13 mouse cellular contexts compared by ENCODE assay signal in the genomic region with DNA sequence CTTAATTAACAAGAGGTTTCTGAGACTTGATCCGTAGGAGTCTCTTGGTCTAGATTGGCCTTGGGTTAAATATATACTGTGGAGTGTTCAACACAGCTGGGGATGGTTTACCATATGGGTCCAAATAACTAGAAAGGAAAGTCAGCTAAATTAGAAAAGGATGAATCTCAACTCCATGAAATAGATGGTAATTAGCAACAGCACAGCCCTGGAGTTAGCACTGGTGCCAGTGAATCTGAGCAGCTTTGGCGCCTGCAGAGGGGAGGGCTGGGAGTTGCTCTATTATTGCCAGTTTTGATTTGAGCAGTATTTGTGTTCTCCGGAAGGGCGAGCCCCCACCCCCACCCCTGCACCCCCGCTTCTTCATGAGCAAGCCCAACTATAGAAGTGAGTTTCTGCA. TPM values are rescaled to one million over a fixed set of nuclear protein-coding genes. Genes with fewer than 3 reads are reported as not detected.
DNase-seq lines count a peak whose midpoint lies in the region; ATAC-seq and TF ChIP-seq lines count a peak whose summit lies in the region.
"Had no signal": no experiment of that assay in that cellular context is flagged by ENCODE, and none has a peak within 500 bp of the region (broad histone marks: within the 10 kb centered on the region; RNA-seq: fewer than 3 reads in every experiment).

No protein-coding gene starts in this region.

- peak overlapping the region; percentile 44; the same call in 1 of the 2 replicates for H3K27ac ChIP-seq in forebrain, embryonic 10.5 days
- H3K27ac ChIP-seq in forebrain, embryonic 11.5 days (ENCODE audit: low read depth, low read length), result no peak overlapping the region
- H3K27ac ChIP-seq in kidney, embryonic 14.5 days (ENCODE audit: low read depth, low read length), result peak overlapping the region; percentile 87
- H3K27ac ChIP-seq in embryonic facial prominence, embryonic 12.5 days, result peak overlapping the region; percentile 88
- H3K27ac ChIP-seq in limb, embryonic 14.5 days (replicated peaks; ENCODE audit: low read depth, low read length), result peak overlapping the region; percentile 74
- H3K27ac ChIP-seq: liver, embryonic 12.5 days had no signal

- WGBS in forebrain, embryonic 10.5 days, result 63% methylated on average over 5 of the region's 5 CpGs
- 57% methylated on average over 5 of the region's 5 CpGs for WGBS in forebrain, embryonic 11.5 days
- 40% methylated on average over 5 of the region's 5 CpGs for WGBS in kidney, embryonic 14.5 days
- WGBS in embryonic facial prominence, embryonic 12.5 days, result 17% methylated on average over 5 of the region's 5 CpGs
- 21% methylated on average over 5 of the region's 5 CpGs for WGBS in limb, embryonic 14.5 days

- no peak for TF ChIP-seq POLR2A in limb, embryonic 14.5 days (IDR thresholded peaks at IDR 0.05; ENCODE audit: borderline replicate concordance, extremely low read depth, insufficient read depth, insufficient read length)

- H3K4me3 ChIP-seq in forebrain, embryonic 10.5 days, result no peak overlapping the region
- no peak overlapping the region for H3K4me3 ChIP-seq in forebrain, embryonic 11.5 days (ENCODE audit: low read depth, low read length)
- H3K4me3 ChIP-seq in kidney, embryonic 14.5 days (ENCODE audit: low read length), result no peak overlapping the region
- H3K4me3 ChIP-seq in embryonic facial prominence, embryonic 12.5 days, result no peak overlapping the region
- H3K4me3 ChIP-seq in limb, embryonic 14.5 days (replicated peaks; ENCODE audit: low read length), result no peak overlapping the region
- H3K4me3 ChIP-seq: erythroblast, embryonic 14.5 days; liver, embryonic 12.5 days had no signal

- H3K4me2 ChIP-seq in forebrain, embryonic 11.5 days (ENCODE audit: low read depth, low read length, severe bottlenecking), result no peak overlapping the region
- H3K4me2 ChIP-seq in kidney, embryonic 14.5 days (replicated peaks; ENCODE audit: low read depth, low read length), result 0 out of 2 replicates have a peak overlapping the region, but pooled peaks have one; percentile 8
- no peak overlapping the region for H3K4me2 ChIP-seq in embryonic facial prominence, embryonic 12.5 days (replicated peaks)
- peak overlapping the region; percentile 22; the same call in 1 of the 2 replicates for H3K4me2 ChIP-seq in limb, embryonic 14.5 days (replicated peaks; ENCODE audit: low read depth, low read length, severe bottlenecking)
- H3K4me2 ChIP-seq: liver, embryonic 12.5 days had no signal

- H3K27me3 ChIP-seq in forebrain, embryonic 10.5 days (ENCODE audit: poor library complexity, severe bottlenecking), result peaks cover 10% of the 10 kb centered on the region
- no peaks in the 10 kb centered on the region for H3K27me3 ChIP-seq in forebrain, embryonic 11.5 days (ENCODE audit: control insufficient read depth, insufficient read depth, low read length)
- H3K27me3 ChIP-seq in kidney, embryonic 14.5 days (ENCODE audit: control insufficient read depth, insufficient read depth, low read length), result no peaks in the 10 kb centered on the region
- no peaks in the 10 kb centered on the region for H3K27me3 ChIP-seq in embryonic facial prominence, embryonic 12.5 days
- H3K27me3 ChIP-seq in limb, embryonic 14.5 days (ENCODE audit: control insufficient read depth, insufficient read depth, low read length), result no peaks in the 10 kb centered on the region
- H3K27me3 ChIP-seq: liver, embryonic 12.5 days had no signal

- peaks cover 47% of the 10 kb centered on the region for H3K4me1 ChIP-seq in forebrain, embryonic 10.5 days
- peaks cover 7% of the 10 kb centered on the region; the same call in 1 of the 2 replicates for H3K4me1 ChIP-seq in forebrain, embryonic 11.5 days (replicated peaks; ENCODE audit: control insufficient read depth, insufficient read depth, low read length)
- peaks cover 55% of the 10 kb centered on the region for H3K4me1 ChIP-seq in kidney, embryonic 14.5 days (ENCODE audit: control insufficient read depth, insufficient read depth, low read length)
- peaks cover 65% of the 10 kb centered on the region for H3K4me1 ChIP-seq in embryonic facial prominence, embryonic 12.5 days
- peaks cover 59% of the 10 kb centered on the region for H3K4me1 ChIP-seq in limb, embryonic 14.5 days (ENCODE audit: control insufficient read depth, insufficient read depth, low read length)

- DNase-seq in forebrain, embryonic 10.5 days (ENCODE audit: extremely low spot score, low spot score), result no peak
- no peak for DNase-seq in forebrain, embryonic 11.5 days (ENCODE audit: low spot score)
- no peak for DNase-seq in kidney, postnatal 10 days
- no peak for DNase-seq in limb, embryonic 14.5 days (ENCODE audit: low spot score)
- no peak for DNase-seq in ovary, postnatal 10 days (ENCODE audit: low spot score)
- DNase-seq: cerebellum, adult 9-11 months; right cerebral cortex, postnatal 14 days had no signal

- no peaks in the 10 kb centered on the region for H3K36me3 ChIP-seq in forebrain, embryonic 10.5 days (replicated peaks)
- no peaks in the 10 kb centered on the region for H3K36me3 ChIP-seq in forebrain, embryonic 11.5 days (ENCODE audit: control insufficient read depth, insufficient read depth, low read length)
- peaks cover 18% of the 10 kb centered on the region for H3K36me3 ChIP-seq in kidney, embryonic 14.5 days (ENCODE audit: control insufficient read depth, insufficient read depth, low read length)
- H3K36me3 ChIP-seq in embryonic facial prominence, embryonic 12.5 days, result peaks cover 19% of the 10 kb centered on the region
- peaks cover 61% of the 10 kb centered on the region for H3K36me3 ChIP-seq in limb, embryonic 14.5 days (ENCODE audit: control insufficient read depth, insufficient read depth, low read length)
- H3K36me3 ChIP-seq: liver, embryonic 12.5 days had no signal

- no peaks in the 10 kb centered on the region for H3K9me3 ChIP-seq in forebrain, embryonic 10.5 days
- H3K9me3 ChIP-seq in forebrain, embryonic 11.5 days (ENCODE audit: control insufficient read depth, low read length), result no peaks in the 10 kb centered on the region
- no peaks in the 10 kb centered on the region for H3K9me3 ChIP-seq in kidney, embryonic 14.5 days (ENCODE audit: control insufficient read depth, low read length)
- no peaks in the 10 kb centered on the region for H3K9me3 ChIP-seq in embryonic facial prominence, embryonic 12.5 days
- no peaks in the 10 kb centered on the region for H3K9me3 ChIP-seq in limb, embryonic 14.5 days (ENCODE audit: control insufficient read depth, low read length)
- H3K9me3 ChIP-seq: liver, embryonic 12.5 days had no signal

- H3K9ac ChIP-seq in forebrain, embryonic 11.5 days (ENCODE audit: low read length), result no peak overlapping the region
- no peak overlapping the region for H3K9ac ChIP-seq in kidney, embryonic 14.5 days (ENCODE audit: low read depth, low read length)
- H3K9ac ChIP-seq in embryonic facial prominence, embryonic 12.5 days, result no peak overlapping the region
- H3K9ac ChIP-seq in limb, embryonic 14.5 days (ENCODE audit: low read depth, low read length, severe bottlenecking), result no peak overlapping the region
- H3K9ac ChIP-seq: liver, embryonic 12.5 days had no signal

- no peak for ATAC-seq in forebrain, embryonic 11.5 days (replicated peaks; ENCODE audit: low FRiP score)
- 0 out of 2 replicates have a peak, but pooled peaks have one; percentile 1 for ATAC-seq in kidney, embryonic 14.5 days (ENCODE audit: low FRiP score, low TSS enrichment)
- ATAC-seq in embryonic facial prominence, embryonic 12.5 days (ENCODE audit: insufficient number of reproducible peaks, insufficient read depth, low FRiP score, low TSS enrichment), result peak; percentile 53; the same call in 1 of the 2 replicates
- peak; percentile 12; the same call in 1 of the 2 replicates for ATAC-seq in limb, embryonic 14.5 days (ENCODE audit: low FRiP score, low read depth)
- ATAC-seq in cerebellum, adult (ENCODE audit: insufficient number of reproducible peaks, low FRiP score, low TSS enrichment), result no peak
- ATAC-seq: inflammation-experienced regulatory T-cells, adult 6 months; liver, embryonic 12.5 days had no signal

RNA-seq across cellular contexts. Expression of gene Anxa2, which starts 16.9 kb away (rescaled TPM):
- polyA plus RNA-seq in forebrain, embryonic 10.5 days (2016; fragmentation: Nextera tagmentation; extraction: Ambion mirVana), result 91.9 and 100 TPM in 2 replicates
- polyA plus RNA-seq in forebrain, embryonic 11.5 days (2014; fragmentation: Nextera tagmentation; extraction: Ambion mirVana), result 154 and 183 TPM in 2 replicates
- polyA plus RNA-seq in kidney, embryonic 14.5 days (2014; fragmentation: Nextera tagmentation; extraction: Ambion mirVana), result 463 and 482 TPM in 2 replicates
- 636 and 644 TPM in 2 replicates for polyA plus RNA-seq in embryonic facial prominence, embryonic 12.5 days (2016; fragmentation: Nextera tagmentation; extraction: Ambion mirVana)
- 610 and 760 TPM in 2 replicates for polyA plus RNA-seq in limb, embryonic 14.5 days (2012; rRNA removed)
- 1,278 and 1,417 TPM in 2 replicates for polyA plus RNA-seq in limb, embryonic 14.5 days (2014; fragmentation: Nextera tagmentation; extraction: Ambion mirVana)

Comparison
In these comparisons a context has a peak if more than half of its experiments do, and no peak if none do; other contexts are left out.
1. ATAC-seq: peak in kidney, embryonic 14.5 days (single experiment), embryonic facial prominence, embryonic 12.5 days (single experiment) and limb, embryonic 14.5 days (single experiment); none in forebrain, embryonic 11.5 days (single experiment) and cerebellum, adult (single experiment).
2. H3K4me2 ChIP-seq: peak in kidney, embryonic 14.5 days (single experiment) and limb, embryonic 14.5 days (single experiment); none in forebrain, embryonic 11.5 days (single experiment) and embryonic facial prominence, embryonic 12.5 days (single experiment).